Mouse (Mus musculus) CH12.LX (cell line): ENCODE data around the gene Neurl1a.

ENCODE experiments used
- CHD1 ChIP-seq: IDR thresholded peaks from 2 replicates; pipeline ENCODE4 v1.6.1; 2012; ENCODE audit warnings: low read depth, low read length, improper control_type of control experiment, inconsistent platforms
- CHD2 ChIP-seq: IDR thresholded peaks from 2 replicates; pipeline ENCODE4 v1.6.1; 2011; ENCODE audit warnings: low read length, improper control_type of control experiment
- CTCF ChIP-seq, 2 experiments: IDR thresholded peaks in 1 of 2; conservative IDR thresholded peaks in 1 of 2; 2 replicates each; pipeline ENCODE4 v1.5.1; 2011 to 2012; ENCODE audit warnings: low read depth in 2 of 2, low read length in 2 of 2, improper control_type of control experiment in 1 of 2, inconsistent platforms in 1 of 2, mild to moderate bottlenecking in 1 of 2, moderate library complexity in 1 of 2
- ETS1 ChIP-seq: conservative IDR thresholded peaks from 2 replicates; pipeline ENCODE4 v1.6.1; 2012; ENCODE audit warnings: low read depth, mild to moderate bottlenecking, inconsistent platforms, low read length, improper control_type of control experiment, moderate library complexity
- GABPA ChIP-seq: IDR thresholded peaks from 2 replicates; pipeline ENCODE4 v1.6.1; 2012; ENCODE audit warnings: low read depth, low read length, improper control_type of control experiment, inconsistent platforms; ENCODE audit not compliant: insufficient replicate concordance
- IRF4 ChIP-seq: IDR thresholded peaks from 2 replicates; pipeline ENCODE4 v1.6.1; 2014; ENCODE audit warnings: low read depth, mild to moderate bottlenecking, inconsistent platforms, low read length, improper control_type of control experiment
- MAX ChIP-seq: IDR thresholded peaks from 2 replicates; pipeline ENCODE4 v1.6.1; 2011; ENCODE audit warnings: low read length, improper control_type of control experiment
- MAZ ChIP-seq: IDR thresholded peaks from 2 replicates; pipeline ENCODE4 v1.6.1; 2012; ENCODE audit warnings: low read depth, mild to moderate bottlenecking, inconsistent platforms, low read length, improper control_type of control experiment, moderate library complexity
- MEF2A ChIP-seq: IDR thresholded peaks from 2 replicates; pipeline ENCODE4 v1.6.1; 2014; ENCODE audit warnings: low read depth, mild to moderate bottlenecking, inconsistent platforms, low read length, improper control_type of control experiment, borderline replicate concordance
- POLR2A ChIP-seq: IDR thresholded peaks from 2 replicates; pipeline ENCODE4 v1.6.1; 2011; ENCODE audit warnings: low read depth, mild to moderate bottlenecking, improper control_type of control experiment, low read length
- POLR2AphosphoS2 ChIP-seq: IDR thresholded peaks from 2 replicates; pipeline ENCODE4 v1.6.1; 2011; ENCODE audit warnings: low read depth, low read length, improper control_type of control experiment
- RAD21 ChIP-seq: IDR thresholded peaks from 2 replicates; pipeline ENCODE4 v1.6.1; 2011; ENCODE audit warnings: low read depth, mild to moderate bottlenecking, low read length, improper control_type of control experiment, moderate library complexity
- SIN3A ChIP-seq: IDR thresholded peaks from 2 replicates; pipeline ENCODE4 v1.6.1; 2012; ENCODE audit warnings: low read length, improper control_type of control experiment, inconsistent platforms
- ZC3H11A ChIP-seq: IDR thresholded peaks from 2 replicates; pipeline ENCODE4 v1.6.1; 2012; ENCODE audit warnings: low read depth, mild to moderate bottlenecking, inconsistent platforms, low read length, improper control_type of control experiment

DNA sequence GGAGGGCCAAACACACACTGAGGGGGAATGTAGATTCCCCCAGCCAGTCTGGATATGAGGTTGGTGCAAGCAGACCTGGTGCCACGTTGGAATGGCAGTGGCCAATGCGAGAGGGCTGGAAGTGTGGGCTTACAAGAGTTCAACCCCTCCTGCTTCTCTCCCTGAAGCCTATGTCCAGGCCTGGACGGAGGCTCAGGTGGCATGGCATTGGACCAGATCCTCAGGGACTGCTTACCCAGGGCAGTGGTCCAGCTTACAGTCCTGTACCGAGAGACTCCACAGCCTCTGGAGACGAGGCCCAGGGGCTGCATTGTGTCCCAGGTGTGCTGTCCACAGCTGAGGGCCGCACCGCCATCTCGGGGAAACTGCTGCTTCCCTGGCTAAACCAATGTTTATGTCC lies 66.9 kb downstream of the Neurl1a start:
- TF ChIP-seq RAD21 (no peak), ZC3H11A (no peak), POLR2A (no peak), IRF4 (no peak), CHD1 (no peak), ETS1 (no peak), CHD2 (no peak), GABPA (no peak), CTCF (conservative IDR thresholded peaks at IDR 0.05 in 1 of 2, IDR thresholded peaks at IDR 0.05 in 1 of 2; ENCODE audit: low read depth in 2 of 2, low read length in 2 of 2) (no peak), MAZ (no peak), POLR2AphosphoS2 (no peak), MAX (no peak), MEF2A (no peak), SIN3A (no peak)
